In genomic region chr5:149831122-149831861, GRCm38 (mm10) we compare ENCODE assay signal across 8 mouse cellular contexts.
A peak's percentile ranks its signal among the peaks of the same experiment; 100 is the strongest.
DNase-seq lines count a peak whose midpoint lies in the region; ATAC-seq lines count a peak whose summit lies in the region.

No protein-coding gene starts in this region.

- H3K36me3 ChIP-seq in hindbrain, embryonic 16.5 days (ENCODE audit: control insufficient read depth, insufficient read depth, low read length), result no peaks in the 10 kb centered on the region

- H3K4me1 ChIP-seq in hindbrain, embryonic 16.5 days (ENCODE audit: control insufficient read depth, insufficient read depth, low read depth, low read length), result 0 out of 2 replicates have a peak, but pooled peaks cover 2% of the 10 kb centered on the region

- peak overlapping the region; percentile 68 for H3K9ac ChIP-seq in hindbrain, embryonic 16.5 days (ENCODE audit: low read depth, low read length)

- no peaks in the 10 kb centered on the region for H3K27me3 ChIP-seq in hindbrain, embryonic 16.5 days (replicated peaks; ENCODE audit: control insufficient read depth, insufficient read depth, low read length)

- peak overlapping the region; percentile 69 for H3K4me2 ChIP-seq in hindbrain, embryonic 16.5 days (ENCODE audit: low read length)

- no peaks in the 10 kb centered on the region for H3K9me3 ChIP-seq in hindbrain, embryonic 16.5 days (ENCODE audit: control insufficient read depth, low read length)

- peak; percentile 52 for DNase-seq in T-cell, adult 2 months (ENCODE audit: low spot score)
- peak; percentile 76 to 77 for DNase-seq in cerebellum, postnatal 36 days
- peak; percentile 66 to 78 for DNase-seq in frontal cortex, postnatal 36 days (ENCODE audit: low spot score in 2 of 2)
- DNase-seq in left cerebral cortex, adult 11 months (ENCODE audit: low spot score), result peak; percentile 28
- DNase-seq in lung, postnatal 25 days (ENCODE audit: low spot score), result peak; percentile 43
- DNase-seq in right cerebral cortex, adult 18-20 months, result peak; percentile 67
- peak; percentile 42 to 48 for DNase-seq in urinary bladder, postnatal 36 days (ENCODE audit: low spot score in 2 of 2)

- WGBS in hindbrain, embryonic 16.5 days, result 3% methylated on average over 28 of the region's 28 CpGs

- H3K4me3 ChIP-seq in hindbrain, embryonic 16.5 days (ENCODE audit: low read length), result peak overlapping the region; percentile 44

- peak; percentile 37; the same call in 1 of the 2 replicates for ATAC-seq in hindbrain, embryonic 16.5 days

- peak overlapping the region; percentile 67 for H3K27ac ChIP-seq in hindbrain, embryonic 16.5 days (ENCODE audit: low read depth, low read length)

Comparison
In these comparisons a context has a peak if more than half of its experiments do, and no peak if none do; other contexts are left out.
1. Peak in every context shown above with its lines: DNase-seq, ATAC-seq, H3K4me3 ChIP-seq and H3K27ac ChIP-seq.